Mouse (Mus musculus) erythroblast, embryonic 14.5 days (primary cell): ENCODE measurements around the gene Casp6. TPM values are rescaled to one million over a fixed set of nuclear protein-coding genes. Genes with fewer than 3 reads are reported as not detected.

Source experiments
- H3K27me3 ChIP-seq: 2 replicates; pipeline ENCODE4 v1.6.1; 2012; ENCODE audit warnings: inconsistent platforms; ENCODE audit not compliant: control insufficient read depth
- H3K36me3 ChIP-seq: 2 replicates; pipeline ENCODE4 v1.6.1; 2012; ENCODE audit warnings: mild to moderate bottlenecking, inconsistent platforms; ENCODE audit not compliant: control insufficient read depth
- H3K4me1 ChIP-seq: 2 replicates; pipeline ENCODE4 v1.6.1; 2012; ENCODE audit warnings: inconsistent platforms; ENCODE audit not compliant: control insufficient read depth
- H3K4me3 ChIP-seq: replicated peaks from 2 replicates; pipeline ENCODE3; 2012; ENCODE audit warnings: moderate library complexity, mild to moderate bottlenecking, inconsistent platforms
- H3K9me3 ChIP-seq: 2 replicates; pipeline ENCODE4 v1.6.1; 2012; ENCODE audit warnings: low read length, inconsistent platforms, mixed read lengths; ENCODE audit not compliant: control insufficient read depth
- GATA1 ChIP-seq: IDR thresholded peaks from 2 replicates; pipeline ENCODE4 v1.6.1; 2012; ENCODE audit warnings: low read length, inconsistent platforms, mixed read lengths
- TAL1 ChIP-seq: IDR thresholded peaks from 3 replicates; pipeline ENCODE4 v1.6.1; 2012; ENCODE audit warnings: low read length, inconsistent platforms, mixed read lengths
- polyA plus RNA-seq: library from polyadenylated mRNA; stranded (reverse); fragments of >175 nt; gene quantifications from 2 replicates; pipeline ENCODE4 v1.2.3, GENCODE M21; 2012

Gene Casp6
- polyA plus RNA-seq, 1 experiment, result 0.62 TPM

DNA sequence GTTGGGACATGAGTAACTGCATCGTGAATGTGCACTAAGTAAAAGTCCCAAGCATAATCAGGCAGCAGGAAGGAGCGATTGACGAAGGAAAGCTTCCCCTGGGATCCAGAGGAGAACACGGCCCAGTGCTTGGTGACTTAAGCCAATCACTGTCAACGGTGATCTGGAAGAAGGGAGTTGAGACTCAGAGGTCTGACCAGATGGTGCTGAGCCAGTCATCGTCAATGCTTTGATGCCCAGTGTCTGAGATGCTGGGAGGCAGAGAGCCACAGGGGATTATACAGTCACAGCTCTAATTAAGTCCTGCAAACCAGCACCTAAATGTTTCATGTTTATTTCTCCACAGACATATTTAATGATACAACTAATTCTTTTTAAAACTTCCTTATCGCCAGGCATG lies 37.8 kb downstream of the Casp6 start:
- Histone ChIP-seq H3K27me3 (no peaks in the 10 kb centered on the region), H3K4me1 (no peaks in the 10 kb centered on the region), H3K9me3 (no peaks in the 10 kb centered on the region), H3K36me3 (no peaks in the 10 kb centered on the region), H3K4me3 (no peak overlapping the region)
- TF ChIP-seq GATA1 (no peak), TAL1 (no peak)

DNA sequence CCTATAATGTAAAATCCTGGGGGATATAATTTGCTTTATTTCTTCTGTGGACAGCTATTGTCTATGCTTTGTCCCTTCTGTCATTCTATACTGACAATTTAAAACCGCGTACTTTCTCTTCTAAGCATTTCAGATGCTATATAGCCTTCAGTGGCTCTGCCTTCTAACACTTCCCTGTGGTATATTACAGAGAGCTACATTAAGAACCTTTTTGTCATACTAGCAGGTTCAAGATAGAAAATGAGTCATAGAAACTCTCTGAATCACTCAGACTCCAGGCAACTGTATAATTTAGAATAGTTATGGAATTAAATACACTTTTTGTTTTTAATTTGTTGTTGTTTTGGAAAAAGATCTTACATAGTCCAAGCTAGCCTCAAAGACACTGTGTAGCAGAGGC lies 39.6 kb downstream of the Casp6 start:
- no peaks in the 10 kb centered on the region for H3K27me3 ChIP-seq
- no peak for TF ChIP-seq TAL1
- TF ChIP-seq GATA1, result no peak
- H3K4me1 ChIP-seq, result no peaks in the 10 kb centered on the region
- no peak overlapping the region for H3K4me3 ChIP-seq
- H3K9me3 ChIP-seq, result no peaks in the 10 kb centered on the region
- H3K36me3 ChIP-seq, result no peaks in the 10 kb centered on the region

DNA sequence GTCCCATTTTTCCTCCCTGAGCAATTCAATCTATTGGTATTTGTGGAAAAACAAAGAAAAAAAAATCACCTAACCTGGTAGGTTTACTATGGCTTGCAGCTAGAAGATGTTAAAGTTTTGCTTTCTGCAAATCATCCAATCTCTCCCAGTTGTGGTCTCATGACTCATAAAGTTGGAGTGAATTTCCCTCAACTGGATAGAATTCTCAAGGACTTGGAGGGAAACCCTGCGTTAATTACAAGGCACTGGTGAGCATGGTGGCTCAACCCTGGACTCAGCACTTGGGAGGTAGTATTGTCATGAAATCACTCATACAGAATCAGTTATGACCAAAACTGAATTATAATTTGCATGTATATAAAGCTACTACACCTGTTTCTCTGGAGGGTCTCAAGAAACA lies 40.1 kb downstream of the Casp6 start:
- no peaks in the 10 kb centered on the region for H3K27me3 ChIP-seq
- H3K9me3 ChIP-seq, result no peaks in the 10 kb centered on the region
- H3K36me3 ChIP-seq, result no peaks in the 10 kb centered on the region
- no peak for TF ChIP-seq TAL1
- TF ChIP-seq GATA1, result no peak
- H3K4me1 ChIP-seq, result peaks cover 4% of the 10 kb centered on the region
- H3K4me3 ChIP-seq, result no peak overlapping the region

DNA sequence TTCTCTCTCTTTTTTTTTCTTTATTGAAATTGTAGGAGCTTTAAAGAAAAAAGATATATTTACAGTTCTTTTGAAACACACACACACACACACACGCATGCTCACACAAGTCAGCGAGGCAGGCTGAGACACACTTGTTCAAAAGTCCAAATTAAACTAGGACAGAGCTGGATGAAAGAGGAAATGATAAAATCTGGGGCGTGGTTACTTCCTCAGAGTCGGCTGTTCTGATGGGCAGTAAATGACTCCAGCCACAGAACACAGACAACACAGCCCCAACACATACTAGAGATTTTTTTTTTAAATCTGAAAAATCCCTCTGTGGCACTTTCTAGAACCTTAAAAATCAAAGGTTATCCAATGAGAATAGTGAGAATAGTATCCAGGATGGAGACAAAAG lies 42.6 kb downstream of the Casp6 start:
- no peak for TF ChIP-seq GATA1
- no peak for TF ChIP-seq TAL1
- Histone ChIP-seq H3K4me1 (peaks cover 9% of the 10 kb centered on the region), H3K27me3 (no peaks in the 10 kb centered on the region), H3K4me3 (no peak overlapping the region), H3K9me3 (no peaks in the 10 kb centered on the region), H3K36me3 (no peaks in the 10 kb centered on the region)

DNA sequence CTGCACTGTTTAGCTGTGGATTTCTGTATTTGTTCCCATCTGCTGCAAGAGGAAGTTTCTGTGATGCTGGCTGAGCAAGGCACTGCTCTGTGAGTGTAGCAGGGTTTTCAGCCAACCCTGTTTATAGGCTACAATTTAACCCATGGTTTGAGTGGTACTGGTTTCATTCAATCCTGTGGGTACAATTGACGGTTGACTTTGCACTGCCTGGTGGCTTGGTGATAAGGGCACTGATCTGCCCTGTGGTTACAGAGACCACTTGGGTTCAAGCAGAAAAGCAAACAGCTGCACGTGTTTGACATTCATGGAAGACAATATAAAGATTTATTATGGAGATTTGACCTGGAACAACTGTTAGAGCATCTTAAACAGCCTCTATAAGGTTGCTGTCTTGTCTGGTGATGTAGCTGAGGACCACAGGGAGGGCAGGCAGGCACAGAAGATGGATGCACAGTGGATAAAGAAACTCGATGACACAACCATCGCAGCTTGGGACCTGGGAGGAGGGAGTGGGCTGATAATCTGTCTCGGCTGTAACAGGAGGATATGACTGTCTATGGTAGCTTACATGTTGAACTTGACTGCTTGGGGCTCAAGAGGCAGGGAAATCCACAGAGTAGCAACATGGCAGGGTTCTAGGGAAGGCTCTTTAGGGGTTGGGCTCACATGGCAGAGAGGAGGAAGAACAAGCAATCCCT lies 45.1 kb downstream of the Casp6 start:
- no peaks in the 10 kb centered on the region for H3K36me3 ChIP-seq
- H3K27me3 ChIP-seq, result no peaks in the 10 kb centered on the region

DNA sequence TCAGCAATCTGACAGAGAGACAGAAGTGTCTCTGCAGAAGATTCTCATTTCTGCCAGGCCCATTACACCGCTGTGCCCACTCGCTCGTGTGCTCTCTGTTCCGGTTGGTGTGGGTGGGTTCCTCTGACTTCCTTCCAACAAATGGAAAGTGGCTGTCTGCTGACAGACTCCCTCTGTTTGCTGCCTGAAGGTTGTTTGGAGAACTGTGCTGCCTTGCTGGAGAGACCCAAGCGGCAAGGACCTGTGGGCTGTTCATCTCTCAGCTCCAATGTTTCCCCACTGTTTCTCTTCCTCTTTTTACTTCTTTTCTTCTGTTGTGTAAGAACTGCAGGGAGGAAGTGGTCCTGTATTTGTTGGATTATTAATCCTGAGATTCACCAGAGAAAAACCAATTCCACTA lies 47.1 kb downstream of the Casp6 start:
- H3K27me3 ChIP-seq, result no peaks in the 10 kb centered on the region
- peaks cover 9% of the 10 kb centered on the region for H3K4me1 ChIP-seq
- no peaks in the 10 kb centered on the region for H3K36me3 ChIP-seq
- no peak overlapping the region for H3K4me3 ChIP-seq
- H3K9me3 ChIP-seq, result no peaks in the 10 kb centered on the region
- TF ChIP-seq GATA1 (no peak), TAL1 (no peak)

More for the DNA sequence above, 45.1 kb downstream of the Casp6 start:
- no peak overlapping the region for H3K4me3 ChIP-seq
- TF ChIP-seq GATA1 (no peak), TAL1 (no peak)
- H3K4me1 ChIP-seq, result peaks cover 9% of the 10 kb centered on the region
- H3K9me3 ChIP-seq, result no peaks in the 10 kb centered on the region

DNA sequence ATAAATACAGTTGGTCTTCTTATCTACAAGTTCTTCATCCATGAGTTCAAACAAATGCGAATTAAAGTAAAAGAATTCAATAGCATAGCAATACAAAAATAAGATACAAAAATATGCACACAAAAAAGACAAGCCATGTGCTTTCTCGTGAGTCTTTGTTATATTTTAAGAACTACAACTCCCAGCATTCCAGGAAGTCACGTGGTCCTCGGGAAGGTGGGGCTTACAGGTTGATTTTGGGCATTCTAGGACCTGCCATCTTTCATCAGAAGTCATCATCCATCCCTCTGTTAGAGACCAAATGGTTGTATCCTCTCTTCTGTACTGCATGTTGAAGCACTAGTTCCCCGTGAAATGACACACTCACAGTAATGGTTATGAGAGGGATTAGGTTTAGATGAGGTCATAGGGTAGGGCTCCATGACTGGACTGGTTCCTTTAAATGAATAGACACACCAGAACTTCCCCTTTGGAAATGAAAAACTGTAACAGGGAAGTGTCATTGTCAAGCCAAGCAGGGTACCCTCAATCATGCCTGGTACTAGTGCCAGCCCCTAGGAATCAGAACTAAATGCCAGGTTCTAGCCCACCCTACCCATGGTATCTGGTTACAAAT lies 48.0 kb downstream of the Casp6 start:
- Histone ChIP-seq H3K36me3 (no peaks in the 10 kb centered on the region), H3K4me1 (peaks cover 9% of the 10 kb centered on the region)

DNA sequence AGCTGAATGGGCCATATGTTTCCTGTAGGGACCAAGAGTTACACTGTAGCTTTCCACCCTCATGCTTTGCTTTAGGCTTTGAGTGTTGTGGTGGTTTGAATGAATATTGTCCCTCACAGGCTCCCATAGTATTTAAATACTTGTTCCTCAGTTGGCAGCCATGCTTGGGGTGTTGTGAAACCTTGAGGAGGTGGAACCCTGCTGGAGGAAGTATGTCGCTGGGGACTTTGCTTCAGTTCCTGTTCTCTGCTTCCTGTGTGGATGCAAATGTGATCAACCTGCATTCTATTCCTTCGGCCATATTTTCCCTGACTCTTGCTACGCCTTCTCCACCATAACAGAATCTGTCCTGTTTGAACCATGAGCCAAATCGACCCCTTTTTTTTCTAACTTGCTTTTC lies 52.1 kb downstream of the Casp6 start:
- no peaks in the 10 kb centered on the region for H3K27me3 ChIP-seq
- H3K9me3 ChIP-seq, result peaks cover 2% of the 10 kb centered on the region
- TF ChIP-seq TAL1 (no peak), GATA1 (no peak)
- no peak overlapping the region for H3K4me3 ChIP-seq
- H3K4me1 ChIP-seq, result no peaks in the 10 kb centered on the region
- H3K36me3 ChIP-seq, result no peaks in the 10 kb centered on the region

More for the DNA sequence above, 48.0 kb downstream of the Casp6 start:
- Histone ChIP-seq H3K27me3 (no peaks in the 10 kb centered on the region), H3K4me3 (no peak overlapping the region), H3K9me3 (no peaks in the 10 kb centered on the region; the same call in 1 of the 2 replicates)
- TF ChIP-seq GATA1, result no peak

DNA sequence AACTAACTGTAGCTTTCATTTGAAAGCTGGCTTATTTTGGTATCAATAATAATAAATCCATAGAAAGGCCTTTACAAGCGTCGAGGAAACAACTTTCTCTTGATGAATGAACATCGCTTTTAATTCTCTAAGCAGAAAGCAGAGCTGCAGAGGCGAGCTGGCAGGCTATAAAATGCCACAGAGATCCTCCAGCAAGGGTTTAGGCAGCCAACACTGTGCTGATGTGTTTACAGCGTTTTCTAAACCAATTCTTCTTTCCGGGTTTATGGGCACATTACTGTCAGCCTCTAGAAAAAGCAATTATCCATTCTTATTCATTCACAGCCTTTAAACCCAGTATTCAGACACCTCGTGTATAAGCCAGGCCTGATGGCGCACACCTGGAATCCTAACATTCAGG lies 61.3 kb downstream of the Casp6 start:
- Histone ChIP-seq H3K4me3 (no peak overlapping the region), H3K27me3 (no peaks in the 10 kb centered on the region), H3K36me3 (no peaks in the 10 kb centered on the region), H3K9me3 (peaks cover 1% of the 10 kb centered on the region), H3K4me1 (no peaks in the 10 kb centered on the region)
- TF ChIP-seq GATA1 (no peak), TAL1 (no peak)

Other genes with a start within 250 kb of the Casp6 start
- gene Egf, start 146.1 kb upstream of the Casp6 start, polyA plus RNA-seq, result 0.01 TPM in 1 of 2 replicates, not detected in the other
- gene Lrit3, start 97.4 kb upstream of the Casp6 start, polyA plus RNA-seq, result 0.02 TPM in 1 of 2 replicates, not detected in the other
- gene Rrh, start 78.8 kb upstream of the Casp6 start, polyA plus RNA-seq, result 0.02 TPM in 1 of 2 replicates, not detected in the other
- gene Gar1, start 70.0 kb upstream of the Casp6 start, polyA plus RNA-seq, result 2.4 and 3.4 TPM in 2 replicates
- gene Cfi, start 65.5 kb upstream of the Casp6 start, polyA plus RNA-seq, result 0.02 TPM in 1 of 2 replicates, not detected in the other
- gene Pla2g12a, start 22.8 kb upstream of the Casp6 start, polyA plus RNA-seq, result 4.0 and 4.1 TPM in 2 replicates
- 2.9 and 4.8 TPM in 2 replicates for gene Mcub, start 68.8 kb downstream of the Casp6 start, polyA plus RNA-seq
- 1.8 and 3.5 TPM in 2 replicates for gene Sec24b, start 160.1 kb downstream of the Casp6 start, polyA plus RNA-seq
- gene Col25a1, start 230.1 kb downstream of the Casp6 start, polyA plus RNA-seq, result 0.01 TPM in 1 of 2 replicates, not detected in the other